Mouse (Mus musculus): ENCODE results near the gene Unc5cl. TPM values are rescaled to one million over a fixed set of nuclear protein-coding genes. Genes with fewer than 3 reads are reported as not detected.

The Unc5cl gene
- polyA plus RNA-seq, 1 experiment = 0.58 TPM

DNA sequence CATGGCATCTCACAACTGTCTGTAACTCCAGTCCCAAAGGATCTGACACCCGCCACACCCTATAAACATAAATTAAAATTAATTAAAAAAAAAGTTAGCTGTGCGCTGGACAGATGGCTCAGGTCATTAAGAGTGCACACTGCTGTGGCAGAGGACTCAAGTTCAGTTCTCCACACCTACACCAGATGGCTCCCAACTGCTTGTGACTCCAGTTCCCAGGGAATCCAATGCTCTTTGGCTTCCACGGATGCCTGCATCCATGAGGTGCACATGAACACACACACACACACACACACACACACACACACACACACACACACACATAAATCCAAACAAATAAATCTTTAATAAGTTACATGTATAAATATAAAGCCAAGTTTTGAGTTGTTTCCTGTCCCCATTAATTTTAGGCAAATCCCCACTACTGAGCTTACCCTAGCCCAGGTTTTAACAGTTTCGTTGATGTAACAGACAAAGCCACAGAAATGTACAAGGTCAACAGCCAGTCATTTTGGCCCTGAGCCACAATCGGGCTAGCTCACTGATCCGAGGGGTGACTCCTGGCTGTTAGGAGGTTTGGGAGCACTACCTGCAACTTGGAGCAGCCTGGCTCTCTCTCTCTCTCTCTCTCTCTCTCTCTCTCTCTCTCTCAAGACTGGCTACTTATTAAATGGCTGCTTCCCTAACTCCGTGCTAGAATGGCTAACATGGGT lies 11.8 kb upstream of the Unc5cl start:
- DNase-seq = peak; percentile 85
- WGBS = 33% methylated on average over 7 of the region's 7 CpGs
- no peaks in the 10 kb centered on the region for H3K36me3 ChIP-seq (ENCODE audit: control insufficient read depth, insufficient read depth, low read length)
- peak overlapping the region; percentile 37; the same call in 1 of the 2 replicates for H3K27ac ChIP-seq (ENCODE audit: insufficient read depth, low read depth, low read length)
- peaks cover 8% of the 10 kb centered on the region; the same call in 1 of the 2 replicates for H3K4me1 ChIP-seq (ENCODE audit: control insufficient read depth, insufficient read depth, low read length)
- TF ChIP-seq CTCF (conservative IDR thresholded peaks at IDR 0.05; ENCODE audit: insufficient read depth, insufficient read length, low read depth, low read length) (no peak; the same call in 1 of the 2 replicates), POLR2A (IDR thresholded peaks at IDR 0.05; ENCODE audit: low read depth, low read length) (no peak)
- H3K27me3 ChIP-seq (replicated peaks; ENCODE audit: control insufficient read depth, insufficient read depth, low read length) = no peaks in the 10 kb centered on the region
- H3K4me3 ChIP-seq (ENCODE audit: insufficient read depth, low read depth, low read length) = no peak overlapping the region

DNA sequence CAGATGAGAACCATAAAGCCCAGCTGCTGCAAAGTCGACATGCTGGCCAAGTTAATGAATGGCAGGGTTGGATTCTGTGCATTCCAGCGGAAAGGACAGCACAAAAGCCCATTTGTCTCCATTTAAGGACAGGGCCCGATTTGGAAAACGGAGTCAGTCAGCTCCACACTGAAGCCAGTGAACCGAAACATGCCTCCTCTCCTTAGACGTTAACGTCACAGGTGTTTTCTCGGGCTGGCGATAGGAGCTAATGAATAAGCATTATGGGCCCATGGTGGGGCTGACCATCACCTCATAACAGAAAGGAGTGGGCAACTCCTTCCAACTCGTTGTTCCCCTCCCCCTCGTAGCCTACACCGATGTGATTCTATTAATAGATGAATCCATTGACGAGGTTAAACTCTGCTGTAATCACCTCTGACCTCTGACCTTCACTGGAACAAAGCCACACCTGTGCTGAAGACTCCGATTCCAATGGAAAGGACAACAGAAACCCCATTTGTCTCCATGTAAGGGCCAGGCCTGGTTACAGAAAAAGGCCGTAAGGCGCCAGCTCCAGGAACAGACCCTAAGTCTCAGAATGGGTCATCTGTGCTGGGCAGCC lies 11.1 kb upstream of the Unc5cl start:
- Histone ChIP-seq H3K4me3 (ENCODE audit: insufficient read depth, low read depth, low read length) (no peak overlapping the region), H3K27ac (ENCODE audit: insufficient read depth, low read depth, low read length) (peak overlapping the region; percentile 37; the same call in 1 of the 2 replicates), H3K4me1 (ENCODE audit: control insufficient read depth, insufficient read depth, low read length) (peaks cover 8% of the 10 kb centered on the region; the same call in 1 of the 2 replicates), H3K36me3 (ENCODE audit: control insufficient read depth, insufficient read depth, low read length) (no peaks in the 10 kb centered on the region), H3K27me3 (replicated peaks; ENCODE audit: control insufficient read depth, insufficient read depth, low read length) (no peaks in the 10 kb centered on the region)
- peak; percentile 87 for DNase-seq
- WGBS = 37% methylated on average over 16 of the region's 16 CpGs
- no peak for TF ChIP-seq POLR2A (IDR thresholded peaks at IDR 0.05; ENCODE audit: low read depth, low read length)
- no peak for TF ChIP-seq CTCF (conservative IDR thresholded peaks at IDR 0.05; ENCODE audit: insufficient read depth, insufficient read length, low read depth, low read length)

DNA sequence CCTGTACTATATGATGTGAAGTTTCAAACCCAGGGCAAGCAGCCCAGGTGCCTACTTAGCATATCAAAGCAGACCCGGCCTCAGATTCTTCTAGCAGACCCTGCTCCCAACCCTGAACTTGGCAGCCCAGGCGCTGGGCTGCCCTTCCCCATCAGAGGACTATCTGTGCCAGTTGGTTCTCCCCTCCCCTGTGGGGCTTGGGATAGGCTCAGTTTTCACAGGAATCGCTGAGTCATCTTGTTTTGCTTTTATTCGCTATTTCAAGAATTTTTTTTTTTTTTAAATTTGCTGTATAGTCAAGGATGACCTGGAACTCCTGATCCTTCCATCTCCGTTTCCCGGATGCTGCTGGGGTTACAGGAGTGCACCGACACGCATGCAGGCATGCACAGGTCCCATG lies 7.0 kb upstream of the Unc5cl start:
- DNase-seq = no peak
- Histone ChIP-seq H3K27ac (ENCODE audit: insufficient read depth, low read depth, low read length) (no peak overlapping the region), H3K4me3 (ENCODE audit: insufficient read depth, low read depth, low read length) (no peak overlapping the region), H3K4me1 (ENCODE audit: control insufficient read depth, insufficient read depth, low read length) (peaks cover 8% of the 10 kb centered on the region; the same call in 1 of the 2 replicates), H3K36me3 (ENCODE audit: control insufficient read depth, insufficient read depth, low read length) (no peaks in the 10 kb centered on the region), H3K27me3 (replicated peaks; ENCODE audit: control insufficient read depth, insufficient read depth, low read length) (no peaks in the 10 kb centered on the region)
- 62% methylated on average over 8 of the region's 8 CpGs for WGBS
- TF ChIP-seq CTCF (conservative IDR thresholded peaks at IDR 0.05; ENCODE audit: insufficient read depth, insufficient read length, low read depth, low read length) = no peak
- TF ChIP-seq POLR2A (IDR thresholded peaks at IDR 0.05; ENCODE audit: low read depth, low read length) = no peak

DNA sequence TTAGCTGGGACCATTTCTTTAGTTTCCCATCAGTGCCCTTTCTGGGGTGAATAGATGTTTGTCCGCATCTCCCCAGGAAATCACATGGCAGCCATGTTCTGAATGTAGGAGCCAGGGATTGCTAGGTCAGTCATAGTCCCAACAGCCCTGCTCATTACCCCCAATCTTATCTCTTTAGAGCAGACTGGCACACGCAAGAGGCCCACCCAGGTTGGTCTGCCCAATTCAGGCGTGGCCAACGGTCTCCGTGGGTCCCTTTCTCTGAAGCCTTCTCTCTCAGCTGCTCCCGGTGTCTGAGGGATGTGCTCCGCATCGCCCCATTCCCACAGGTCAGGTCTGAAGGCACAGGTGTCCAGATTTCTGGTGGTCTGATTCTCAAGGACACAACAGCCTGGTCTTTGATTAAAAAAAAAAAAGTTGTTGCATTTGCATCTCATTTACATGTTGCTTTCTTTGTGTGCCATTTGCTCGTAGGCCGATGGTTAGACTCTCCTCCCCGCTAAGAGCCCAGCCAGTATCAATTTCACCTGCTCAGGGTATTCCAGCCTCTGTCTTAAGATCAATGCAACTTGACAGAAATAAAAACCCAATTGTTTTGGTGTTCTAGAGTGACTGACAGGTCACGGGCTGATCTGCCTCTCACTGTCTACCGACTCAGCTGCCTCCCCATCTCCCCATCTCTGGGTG lies 3.9 kb upstream of the Unc5cl start:
- no peak for DNase-seq
- Histone ChIP-seq H3K27me3 (replicated peaks; ENCODE audit: control insufficient read depth, insufficient read depth, low read length) (no peaks in the 10 kb centered on the region), H3K4me3 (ENCODE audit: insufficient read depth, low read depth, low read length) (no peak overlapping the region), H3K27ac (ENCODE audit: insufficient read depth, low read depth, low read length) (no peak overlapping the region), H3K4me1 (ENCODE audit: control insufficient read depth, insufficient read depth, low read length) (no peaks in the 10 kb centered on the region), H3K36me3 (ENCODE audit: control insufficient read depth, insufficient read depth, low read length) (no peaks in the 10 kb centered on the region)
- WGBS = 89% methylated on average over 13 of the region's 13 CpGs
- TF ChIP-seq POLR2A (IDR thresholded peaks at IDR 0.05; ENCODE audit: low read depth, low read length) (no peak), CTCF (conservative IDR thresholded peaks at IDR 0.05; ENCODE audit: insufficient read depth, insufficient read length, low read depth, low read length) (no peak)

DNA sequence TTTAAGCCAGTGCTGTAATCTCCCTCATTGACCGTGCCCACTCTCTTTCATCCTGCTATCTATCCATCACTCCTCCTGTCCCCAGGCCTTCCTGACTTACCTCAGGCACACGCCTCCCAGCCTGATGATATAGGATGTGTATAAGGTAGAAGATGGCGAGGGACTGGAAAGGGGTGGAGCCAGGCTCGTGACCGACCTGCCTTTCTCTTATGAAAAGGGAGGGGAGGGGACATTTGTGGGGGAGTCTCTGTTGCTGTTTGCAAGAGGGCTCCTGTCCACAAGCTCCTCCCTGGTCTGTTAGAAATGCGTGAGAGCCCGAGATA lies 3.4 kb upstream of the Unc5cl start, which contains the start of gene Tspo2:
Gene Tspo2, minus strand, starts transcription at position 170 of the 323 bp plus-strand sequence.
- H3K4me3 ChIP-seq (ENCODE audit: insufficient read depth, low read depth, low read length) = no peak within 1 kb of the TSS
- no peaks in the 10 kb centered on the region for H3K36me3 ChIP-seq (ENCODE audit: control insufficient read depth, insufficient read depth, low read length)
- WGBS = 66% methylated on average over 7 of the region's 7 CpGs
- no peaks in the 10 kb centered on the region for H3K27me3 ChIP-seq (replicated peaks; ENCODE audit: control insufficient read depth, insufficient read depth, low read length)
- H3K27ac ChIP-seq (ENCODE audit: insufficient read depth, low read depth, low read length) = no peak within 1 kb of the TSS
- TF ChIP-seq CTCF (conservative IDR thresholded peaks at IDR 0.05; ENCODE audit: insufficient read depth, insufficient read length, low read depth, low read length) (no peak), POLR2A (IDR thresholded peaks at IDR 0.05; ENCODE audit: low read depth, low read length) (no peak)
- no peaks in the 10 kb centered on the region for H3K4me1 ChIP-seq (ENCODE audit: control insufficient read depth, insufficient read depth, low read length)
- no peak for DNase-seq

DNA sequence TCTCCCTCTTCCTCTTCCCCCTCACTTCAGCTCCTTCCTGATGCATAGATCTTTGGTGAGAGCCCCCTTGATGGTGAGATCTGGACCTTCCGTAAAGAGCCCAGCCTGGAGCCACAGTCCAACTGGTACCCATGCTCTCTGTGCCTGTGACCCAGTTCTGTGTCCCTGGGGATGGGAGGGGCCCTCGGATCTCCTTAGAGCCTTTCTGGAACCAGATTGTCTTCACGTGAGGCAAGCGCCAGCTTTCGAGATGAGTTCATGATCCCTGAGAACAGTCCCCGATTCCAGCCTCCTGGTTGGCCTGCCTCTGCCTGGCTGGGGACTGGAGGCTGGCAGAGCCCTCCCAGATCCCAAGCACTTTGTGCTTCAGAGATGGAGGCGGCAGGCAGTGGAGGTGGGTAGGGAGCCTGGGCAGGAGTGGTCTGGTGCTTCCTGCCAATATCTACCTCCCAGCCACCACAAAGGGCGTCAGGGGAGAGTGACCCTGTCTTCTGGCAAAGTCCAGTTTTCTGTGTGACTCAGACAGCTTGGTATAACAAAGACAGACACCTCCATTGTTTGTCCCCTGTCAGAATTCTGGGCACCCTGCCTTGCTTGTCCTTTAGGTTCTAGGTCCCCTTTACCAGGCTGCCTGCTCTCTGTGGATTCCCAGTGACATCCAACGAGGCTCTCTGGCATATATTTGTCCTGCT lies 2.8 kb upstream of the Unc5cl start:
- TF ChIP-seq CTCF (conservative IDR thresholded peaks at IDR 0.05; ENCODE audit: insufficient read depth, insufficient read length, low read depth, low read length) = no peak
- no peak for TF ChIP-seq POLR2A (IDR thresholded peaks at IDR 0.05; ENCODE audit: low read depth, low read length)
- no peak for DNase-seq
- no peaks in the 10 kb centered on the region for H3K4me1 ChIP-seq (ENCODE audit: control insufficient read depth, insufficient read depth, low read length)
- no peaks in the 10 kb centered on the region for H3K27me3 ChIP-seq (replicated peaks; ENCODE audit: control insufficient read depth, insufficient read depth, low read length)
- H3K27ac ChIP-seq (ENCODE audit: insufficient read depth, low read depth, low read length) = no peak overlapping the region
- no peaks in the 10 kb centered on the region for H3K36me3 ChIP-seq (ENCODE audit: control insufficient read depth, insufficient read depth, low read length)
- 51% methylated on average over 9 of the region's 9 CpGs for WGBS
- H3K4me3 ChIP-seq (ENCODE audit: insufficient read depth, low read depth, low read length) = no peak overlapping the region

All from kidney, adult 2 months (tissue).